Mouse (Mus musculus): ENCODE results near the gene Jph2. TPM values are rescaled to one million over a fixed set of nuclear protein-coding genes. Genes with fewer than 3 reads are reported as not detected.

The Jph2 gene
- polyA plus RNA-seq, 1 experiment from 2014 or later, result 0.30 TPM

DNA sequence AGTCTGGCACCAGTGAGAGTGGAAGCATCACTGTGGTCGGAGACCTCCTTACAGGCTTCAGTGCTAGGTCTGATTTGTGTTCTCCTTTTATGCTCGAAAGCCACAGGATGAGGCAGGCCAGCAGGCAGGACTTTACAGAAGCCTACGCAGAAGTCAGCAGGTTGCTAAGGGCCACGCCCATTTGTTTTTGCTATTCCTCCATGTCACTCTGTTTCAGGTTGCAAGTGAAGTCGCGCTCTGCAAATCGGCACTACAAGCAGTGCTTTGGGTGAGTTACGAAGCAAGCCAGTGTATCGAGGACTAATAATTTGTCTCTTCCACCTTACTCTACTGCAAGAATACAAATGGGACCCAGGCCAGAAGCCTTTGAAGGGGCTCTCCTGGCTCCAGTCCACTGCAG is 33.5 kb upstream of the Jph2 start:
- WGBS (ENCODE audit: insufficient replicate concordance), result 61% methylated on average over 9 of the region's 9 CpGs
- Histone ChIP-seq H3K4me2 (ENCODE audit: low read depth, low read length) (no peak overlapping the region), H3K27me3 (ENCODE audit: control insufficient read depth, insufficient read depth, low read depth, low read length) (no peaks in the 10 kb centered on the region), H3K9me3 (replicated peaks; ENCODE audit: control insufficient read depth, low read length) (no peaks in the 10 kb centered on the region), H3K9ac (ENCODE audit: low read depth, low read length) (no peak overlapping the region), H3K4me3 (ENCODE audit: low read depth, low read length) (no peak overlapping the region), H3K4me1 (ENCODE audit: control insufficient read depth, low read depth, low read length) (no peaks in the 10 kb centered on the region), H3K36me3 (ENCODE audit: control insufficient read depth, insufficient read depth) (no peaks in the 10 kb centered on the region), H3K27ac (ENCODE audit: low read length) (no peak overlapping the region)
- ATAC-seq (ENCODE audit: low read depth), result no peak

DNA sequence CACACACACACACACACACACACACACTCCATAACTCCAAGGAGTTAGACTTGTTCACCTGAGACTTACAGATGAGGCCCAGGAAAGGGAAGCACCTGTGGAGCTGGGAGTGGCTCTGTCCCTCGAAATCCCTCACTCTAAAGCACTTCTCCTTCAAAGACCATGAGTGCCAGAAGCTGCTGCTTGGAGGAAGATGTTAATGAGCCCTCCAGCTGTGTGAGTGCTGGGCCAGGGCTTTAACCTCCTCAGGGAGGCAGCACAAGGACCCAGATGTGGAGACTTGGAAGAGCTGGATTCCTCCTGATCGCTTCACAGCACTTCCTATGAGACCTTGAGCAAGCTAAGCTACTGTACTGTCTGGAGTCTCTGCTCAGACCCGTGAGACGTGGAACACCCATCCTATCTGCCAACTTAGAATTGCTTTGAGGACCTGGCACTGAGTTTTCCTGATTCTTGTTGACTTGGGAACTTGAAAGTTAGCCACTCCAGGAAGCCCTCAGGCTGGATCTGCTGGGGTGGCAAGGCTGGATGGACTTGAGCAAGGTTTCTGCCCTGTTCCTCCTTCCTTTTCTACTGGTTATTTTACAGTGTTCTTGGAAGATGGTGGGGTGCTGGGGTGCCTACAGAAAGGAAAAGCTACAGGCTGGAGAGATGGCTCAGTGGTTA is 30.7 kb upstream of the Jph2 start:
- no peak for ATAC-seq (ENCODE audit: low read depth)
- Histone ChIP-seq H3K27ac (ENCODE audit: low read length) (no peak overlapping the region), H3K36me3 (ENCODE audit: control insufficient read depth, insufficient read depth) (no peaks in the 10 kb centered on the region), H3K9me3 (replicated peaks; ENCODE audit: control insufficient read depth, low read length) (no peaks in the 10 kb centered on the region), H3K9ac (ENCODE audit: low read depth, low read length) (no peak overlapping the region), H3K4me2 (ENCODE audit: low read depth, low read length) (no peak overlapping the region), H3K27me3 (ENCODE audit: control insufficient read depth, insufficient read depth, low read depth, low read length) (no peaks in the 10 kb centered on the region), H3K4me3 (ENCODE audit: low read depth, low read length) (no peak overlapping the region), H3K4me1 (ENCODE audit: control insufficient read depth, low read depth, low read length) (no peaks in the 10 kb centered on the region)
- WGBS (ENCODE audit: insufficient replicate concordance), result 34% methylated on average over 4 of the region's 4 CpGs

DNA sequence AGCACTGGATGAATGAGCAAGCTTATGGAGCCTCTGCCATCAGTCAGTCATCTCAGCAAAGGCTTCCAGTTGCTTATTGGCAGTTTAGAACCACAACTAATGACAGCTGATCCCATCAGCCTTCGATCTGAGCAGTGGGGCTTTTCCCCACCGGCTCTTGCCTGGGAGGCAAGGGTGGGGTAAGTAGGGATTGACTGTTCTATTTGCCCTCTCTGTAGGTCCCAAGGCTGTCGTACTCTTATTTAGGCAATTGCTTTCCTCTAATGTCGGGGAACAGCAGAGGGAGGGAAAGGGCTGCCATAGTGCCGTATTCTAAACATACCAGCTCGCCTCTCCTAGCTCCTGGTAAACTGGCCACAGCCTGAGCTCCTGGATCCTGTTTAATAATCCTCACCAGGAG is 26.8 kb upstream of the Jph2 start, which contains the start of gene Oser1:
Gene Oser1 (minus strand): TSS at position 101 of the 400 bp plus-strand sequence.
- H3K4me1 ChIP-seq (ENCODE audit: control insufficient read depth, low read depth, low read length), result peaks cover 5% of the 10 kb centered on the region
- ATAC-seq (ENCODE audit: low read depth), result no peak
- H3K36me3 ChIP-seq (ENCODE audit: control insufficient read depth, insufficient read depth), result no peaks in the 10 kb centered on the region
- no peak within 1 kb of the TSS for H3K4me2 ChIP-seq (ENCODE audit: low read depth, low read length)
- H3K4me3 ChIP-seq (ENCODE audit: low read depth, low read length), result no peak within 1 kb of the TSS
- WGBS (ENCODE audit: insufficient replicate concordance), result 62% methylated on average over 6 of the region's 6 CpGs
- H3K9me3 ChIP-seq (replicated peaks; ENCODE audit: control insufficient read depth, low read length), result no peaks in the 10 kb centered on the region
- H3K9ac ChIP-seq (ENCODE audit: low read depth, low read length), result no peak within 1 kb of the TSS
- no peaks in the 10 kb centered on the region for H3K27me3 ChIP-seq (ENCODE audit: control insufficient read depth, insufficient read depth, low read depth, low read length)
- H3K27ac ChIP-seq (ENCODE audit: low read length), result no peak within 1 kb of the TSS

DNA sequence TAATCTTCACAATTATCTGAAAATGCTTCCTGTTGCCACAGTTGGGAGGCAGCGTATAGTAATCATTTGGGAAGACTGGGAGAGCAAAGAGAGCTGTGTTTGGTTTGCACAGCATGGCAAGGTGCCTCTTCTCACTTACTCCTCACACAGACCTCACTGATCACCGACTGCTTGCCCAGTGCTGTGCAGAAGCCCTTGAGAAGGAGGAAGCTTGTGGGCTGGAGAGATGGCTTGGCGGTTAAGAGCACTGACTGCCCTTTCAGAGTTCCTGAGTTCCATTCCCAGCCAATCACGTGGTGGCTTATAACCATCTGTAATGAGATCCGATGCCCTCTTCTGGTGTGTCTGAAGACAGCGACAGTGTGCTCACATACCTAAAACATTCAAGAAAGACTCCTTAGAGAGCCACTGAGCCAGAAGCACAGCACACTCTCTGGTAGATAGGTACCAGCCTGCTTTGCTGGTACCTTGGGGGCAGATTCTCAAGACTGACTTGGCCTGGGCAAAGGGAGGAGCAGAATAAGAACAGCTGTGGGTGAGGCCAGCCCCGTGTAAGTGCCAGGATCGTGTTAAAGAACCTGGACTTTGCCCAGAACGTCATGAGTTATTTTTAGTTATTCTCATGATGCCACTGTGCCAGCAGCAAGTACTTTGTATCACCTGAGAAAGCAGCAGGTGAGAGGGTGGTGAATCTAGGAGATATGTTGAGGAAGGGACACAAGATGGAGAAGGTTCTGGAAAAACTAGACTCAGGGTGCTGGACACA is 25.3 kb upstream of the Jph2 start:
- H3K27ac ChIP-seq (ENCODE audit: low read length), result no peak overlapping the region
- no peaks in the 10 kb centered on the region for H3K27me3 ChIP-seq (ENCODE audit: control insufficient read depth, insufficient read depth, low read depth, low read length)
- no peaks in the 10 kb centered on the region for H3K9me3 ChIP-seq (replicated peaks; ENCODE audit: control insufficient read depth, low read length)
- H3K4me2 ChIP-seq (ENCODE audit: low read depth, low read length), result no peak overlapping the region
- WGBS (ENCODE audit: insufficient replicate concordance), result 44% methylated on average over 9 of the region's 9 CpGs
- no peak for ATAC-seq (ENCODE audit: low read depth)
- no peak overlapping the region for H3K9ac ChIP-seq (ENCODE audit: low read depth, low read length)
- H3K36me3 ChIP-seq (ENCODE audit: control insufficient read depth, insufficient read depth), result no peaks in the 10 kb centered on the region
- H3K4me3 ChIP-seq (ENCODE audit: low read depth, low read length), result no peak overlapping the region
- peaks cover 9% of the 10 kb centered on the region for H3K4me1 ChIP-seq (ENCODE audit: control insufficient read depth, low read depth, low read length)

DNA sequence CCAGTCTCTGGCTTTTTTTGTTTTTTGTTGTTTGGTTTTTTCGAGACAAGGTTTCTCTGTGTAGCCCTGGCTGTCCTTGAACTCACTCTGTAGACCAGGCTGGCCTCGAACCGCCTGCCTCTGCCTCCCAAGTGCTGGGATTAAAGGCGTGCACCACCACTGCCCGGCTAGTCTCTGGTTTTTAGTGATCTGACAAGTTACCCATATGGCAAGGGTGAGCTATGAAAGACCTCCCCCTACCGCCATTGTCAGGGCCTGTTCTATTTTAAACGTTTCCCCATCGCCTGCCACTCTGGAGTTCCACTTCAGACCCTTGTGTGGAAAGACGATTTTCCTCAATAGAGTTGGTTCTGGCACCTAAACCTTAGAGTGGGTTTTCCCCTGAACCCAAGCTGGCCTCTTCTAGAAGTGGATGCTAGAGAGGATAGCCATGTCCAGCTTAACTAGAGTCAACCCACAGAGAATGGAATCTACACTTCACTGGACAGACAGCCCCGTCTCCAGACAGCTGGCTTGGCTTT is 22.6 kb upstream of the Jph2 start:
- H3K36me3 ChIP-seq (ENCODE audit: control insufficient read depth, insufficient read depth), result no peaks in the 10 kb centered on the region
- H3K9me3 ChIP-seq (replicated peaks; ENCODE audit: control insufficient read depth, low read length), result no peaks in the 10 kb centered on the region
- H3K27ac ChIP-seq (ENCODE audit: low read length), result no peak overlapping the region
- ATAC-seq (ENCODE audit: low read depth), result no peak
- peak overlapping the region; percentile 97 for H3K4me3 ChIP-seq (ENCODE audit: low read depth, low read length)
- 13% methylated on average over 10 of the region's 10 CpGs for WGBS (ENCODE audit: insufficient replicate concordance)
- no peaks in the 10 kb centered on the region for H3K27me3 ChIP-seq (ENCODE audit: control insufficient read depth, insufficient read depth, low read depth, low read length)
- peak overlapping the region; percentile 65 for H3K4me2 ChIP-seq (ENCODE audit: low read depth, low read length)
- H3K4me1 ChIP-seq (ENCODE audit: control insufficient read depth, low read depth, low read length), result peaks cover 22% of the 10 kb centered on the region
- H3K9ac ChIP-seq (ENCODE audit: low read depth, low read length), result peak overlapping the region; percentile 54

DNA sequence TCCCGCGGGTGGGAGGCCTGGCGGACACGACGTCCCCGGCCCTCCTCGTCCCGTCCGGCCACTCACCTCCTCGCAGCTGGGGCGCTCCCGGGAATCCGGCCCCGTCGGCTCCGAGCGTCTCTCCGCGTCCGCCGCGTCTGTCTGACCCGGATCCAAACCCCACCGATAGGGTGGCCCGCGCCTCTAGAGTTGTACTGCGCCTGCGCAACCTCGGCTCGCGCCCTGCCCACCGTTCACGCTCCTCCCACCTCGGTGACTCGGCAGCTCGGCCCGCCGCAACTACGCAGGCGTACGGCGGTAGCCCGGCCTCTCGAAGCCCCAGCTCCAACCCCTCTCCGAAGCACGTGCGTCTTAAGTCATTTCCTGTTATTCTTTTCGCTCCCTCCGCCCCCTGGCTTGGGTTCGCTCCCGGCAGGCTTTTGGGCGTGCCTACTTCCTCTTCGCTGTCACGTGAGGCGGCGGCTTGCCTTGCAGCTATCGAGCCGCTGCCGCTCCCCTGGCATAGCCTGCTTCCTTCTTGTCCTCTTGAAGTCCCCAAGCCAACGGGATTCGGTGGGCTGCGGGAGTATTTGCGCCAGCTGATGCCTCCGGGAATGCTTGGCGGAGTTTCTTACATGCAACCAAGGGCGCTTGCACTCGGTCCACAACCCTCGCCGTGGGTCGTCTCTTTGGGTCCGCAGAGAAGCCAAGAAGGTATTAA is 21.7 kb upstream of the Jph2 start:
- H3K36me3 ChIP-seq (ENCODE audit: control insufficient read depth, insufficient read depth), result peaks cover 2% of the 10 kb centered on the region; the same call in 1 of the 2 replicates
- WGBS (ENCODE audit: insufficient replicate concordance), result under 1% methylated on average over 60 of the region's 71 CpGs
- H3K9ac ChIP-seq (ENCODE audit: low read depth, low read length), result peak overlapping the region; percentile 89
- H3K9me3 ChIP-seq (replicated peaks; ENCODE audit: control insufficient read depth, low read length), result no peaks in the 10 kb centered on the region
- H3K27me3 ChIP-seq (ENCODE audit: control insufficient read depth, insufficient read depth, low read depth, low read length), result no peaks in the 10 kb centered on the region
- H3K4me3 ChIP-seq (ENCODE audit: low read depth, low read length), result peak overlapping the region; percentile 97
- H3K27ac ChIP-seq (ENCODE audit: low read length), result peak overlapping the region; percentile 88
- peak; percentile 98 for ATAC-seq (ENCODE audit: low read depth)
- H3K4me1 ChIP-seq (ENCODE audit: control insufficient read depth, low read depth, low read length), result peaks cover 22% of the 10 kb centered on the region
- H3K4me2 ChIP-seq (ENCODE audit: low read depth, low read length), result peak overlapping the region; percentile 92

DNA sequence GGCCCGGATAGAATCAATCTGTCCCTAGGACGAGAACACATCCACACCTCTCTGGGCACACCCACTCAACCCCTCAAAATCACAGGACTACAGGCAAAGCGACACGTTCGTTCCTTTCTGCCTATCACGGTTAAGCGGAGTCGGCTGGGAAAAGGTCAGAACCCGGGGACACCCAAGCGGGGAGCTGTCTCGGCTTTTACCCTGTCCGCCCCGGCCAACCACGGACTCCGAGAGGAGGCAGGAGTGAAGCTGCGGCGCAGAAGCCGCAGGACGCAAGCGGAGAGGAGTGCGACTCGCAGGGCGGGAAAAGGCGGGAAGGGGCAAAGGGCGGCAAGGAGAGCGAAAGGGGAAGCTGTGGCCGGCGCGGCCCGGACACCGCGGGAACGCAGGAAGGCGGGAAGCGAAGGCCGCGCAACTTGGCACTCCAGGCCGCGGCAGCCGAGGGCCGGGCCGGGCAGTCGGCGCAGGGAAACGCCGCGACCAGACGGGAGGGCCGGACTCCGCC is 21.1 kb upstream of the Jph2 start:
- H3K27ac ChIP-seq (ENCODE audit: low read length), result peak overlapping the region; percentile 88
- peaks cover 5% of the 10 kb centered on the region for H3K36me3 ChIP-seq (ENCODE audit: control insufficient read depth, insufficient read depth)
- H3K4me2 ChIP-seq (ENCODE audit: low read depth, low read length), result peak overlapping the region; percentile 92
- H3K9ac ChIP-seq (ENCODE audit: low read depth, low read length), result peak overlapping the region; percentile 89
- H3K4me3 ChIP-seq (ENCODE audit: low read depth, low read length), result peak overlapping the region; percentile 97
- peak; percentile 41 for ATAC-seq (ENCODE audit: low read depth)
- H3K27me3 ChIP-seq (ENCODE audit: control insufficient read depth, insufficient read depth, low read depth, low read length), result no peaks in the 10 kb centered on the region
- WGBS (ENCODE audit: insufficient replicate concordance), result under 1% methylated on average over 50 of the region's 50 CpGs
- H3K4me1 ChIP-seq (ENCODE audit: control insufficient read depth, low read depth, low read length), result peaks cover 22% of the 10 kb centered on the region
- H3K9me3 ChIP-seq (replicated peaks; ENCODE audit: control insufficient read depth, low read length), result no peaks in the 10 kb centered on the region

DNA sequence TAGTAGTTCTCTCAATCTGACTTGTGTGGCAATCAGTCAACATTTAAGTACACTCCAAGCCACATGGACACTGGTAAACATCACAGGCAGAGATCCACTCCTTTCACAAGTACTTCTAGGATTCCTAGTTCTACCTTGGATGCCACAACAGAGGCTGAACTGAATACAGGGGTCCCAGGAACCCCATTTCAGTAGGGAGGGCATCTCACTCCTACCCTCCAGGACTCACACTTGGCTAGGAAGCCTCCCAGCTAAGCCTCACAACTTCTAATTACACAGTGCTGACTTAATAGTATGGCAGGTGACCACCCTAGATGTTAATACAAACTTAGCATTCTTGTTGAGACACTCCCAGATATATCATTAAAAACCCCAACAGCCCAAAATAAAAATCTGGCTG is 20.0 kb upstream of the Jph2 start:
- no peaks in the 10 kb centered on the region for H3K9me3 ChIP-seq (replicated peaks; ENCODE audit: control insufficient read depth, low read length)
- H3K4me3 ChIP-seq (ENCODE audit: low read depth, low read length), result peak overlapping the region; percentile 97
- H3K9ac ChIP-seq (ENCODE audit: low read depth, low read length), result peak overlapping the region; percentile 89
- H3K27ac ChIP-seq (ENCODE audit: low read length), result peak overlapping the region; percentile 88
- no peaks in the 10 kb centered on the region for H3K27me3 ChIP-seq (ENCODE audit: control insufficient read depth, insufficient read depth, low read depth, low read length)
- peaks cover 8% of the 10 kb centered on the region for H3K36me3 ChIP-seq (ENCODE audit: control insufficient read depth, insufficient read depth)
- no peak for ATAC-seq (ENCODE audit: low read depth)
- H3K4me2 ChIP-seq (ENCODE audit: low read depth, low read length), result peak overlapping the region; percentile 92
- H3K4me1 ChIP-seq (ENCODE audit: control insufficient read depth, low read depth, low read length), result peaks cover 22% of the 10 kb centered on the region

All from liver, embryonic 16.5 days (tissue).